Mouse (Mus musculus) stomach, postnatal 0 days (tissue): ENCODE measurements around the gene Sipa1l1.

Source experiments
- CTCF ChIP-seq: IDR thresholded peaks from 2 replicates; pipeline ENCODE4 v1.5.1; 2016; ENCODE audit warnings: antibody characterized with exemption, low read depth, mild to moderate bottlenecking, moderate library complexity
- EP300 ChIP-seq: optimal IDR thresholded peaks from 2 replicates; pipeline ENCODE3; 2016; ENCODE audit warnings: antibody characterized with exemption

GRCm38 (mm10) chr12:82218201-82218600, 49.1 kb downstream of the Sipa1l1 start:
- TF ChIP-seq CTCF (no peak), EP300 (no peak)
